Mouse (Mus musculus) mouse embryonic stem cell (cell line): ENCODE data around the gene Pam.

ENCODE experiments used
- in situ Hi-C, 2 experiments: fragments of 300-500 bp; cut with MboI; formaldehyde crosslinking; loops; 1 replicate in 1 of 2; 3 replicates in 1 of 2; pipeline ENCODE4 v1.14.3; 2019 to 2020; ENCODE audit warnings: low sequenced_read_pairs in 2 of 2, low pct_unique_long_range_greater_than_20kb in 1 of 2, mixed read lengths in 1 of 2; ENCODE audit not compliant: unreplicated experiment in 1 of 2

The Pam gene

DNA sequence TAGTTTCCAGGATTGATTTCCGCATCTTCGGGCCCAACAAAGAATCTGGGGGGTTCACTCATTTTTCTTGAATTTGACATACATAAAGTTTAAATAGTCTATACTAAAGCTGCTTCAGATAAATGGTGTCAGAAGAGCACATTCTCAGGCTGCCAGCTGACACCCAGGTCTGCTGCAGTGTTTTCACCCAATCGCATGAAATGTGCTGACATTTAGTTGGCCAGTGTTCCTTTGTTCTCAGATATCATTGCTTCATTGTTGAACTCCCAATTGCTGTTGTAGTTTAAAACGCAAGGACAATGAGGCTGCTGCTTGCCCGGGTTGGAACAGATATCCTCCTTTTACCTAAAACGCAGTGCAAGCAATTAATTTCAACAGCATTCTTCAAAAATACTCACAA, 334.0 kb downstream of the Pam start:
- in situ Hi-C loops: no loop called here

DNA sequence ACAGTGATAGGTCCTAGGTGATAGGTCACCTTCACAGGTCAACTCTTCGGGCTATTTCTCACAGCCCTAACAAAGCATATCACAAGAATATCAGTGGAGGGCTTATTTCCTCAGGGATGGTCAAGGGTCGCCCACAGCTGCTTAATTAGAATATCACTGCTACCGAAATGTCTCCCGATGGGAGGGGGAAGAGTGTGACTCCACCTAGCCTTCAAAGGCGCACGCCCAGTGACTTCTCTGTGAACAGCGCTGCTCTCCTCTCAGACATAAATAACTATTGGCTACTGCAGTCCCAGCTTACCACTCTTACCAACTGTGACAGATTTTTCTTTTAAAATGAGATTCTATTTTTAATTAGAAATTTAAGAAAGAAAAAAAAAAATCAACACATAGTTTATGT, 334.8 kb downstream of the Pam start:
- in situ Hi-C loops: no loop called here

DNA sequence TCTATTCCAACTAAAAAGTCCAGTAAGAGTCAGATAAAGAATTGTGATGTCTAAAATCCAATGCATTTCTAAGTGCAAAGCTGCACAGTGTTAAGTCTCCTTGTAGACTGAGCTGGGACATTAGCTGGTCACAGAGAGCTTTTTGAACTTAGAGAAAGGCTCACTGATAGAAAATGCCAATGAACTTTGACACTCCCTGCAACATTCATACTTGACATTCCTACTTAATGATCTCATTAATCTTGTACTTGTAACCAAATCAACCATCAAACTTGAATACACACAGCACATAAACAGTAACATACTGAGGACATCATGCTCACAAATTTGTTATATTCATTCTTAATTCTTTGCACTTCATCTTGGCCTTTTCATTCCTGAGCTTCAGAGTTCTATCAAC, 335.6 kb downstream of the Pam start:
- in situ Hi-C loops: no loop called here

DNA sequence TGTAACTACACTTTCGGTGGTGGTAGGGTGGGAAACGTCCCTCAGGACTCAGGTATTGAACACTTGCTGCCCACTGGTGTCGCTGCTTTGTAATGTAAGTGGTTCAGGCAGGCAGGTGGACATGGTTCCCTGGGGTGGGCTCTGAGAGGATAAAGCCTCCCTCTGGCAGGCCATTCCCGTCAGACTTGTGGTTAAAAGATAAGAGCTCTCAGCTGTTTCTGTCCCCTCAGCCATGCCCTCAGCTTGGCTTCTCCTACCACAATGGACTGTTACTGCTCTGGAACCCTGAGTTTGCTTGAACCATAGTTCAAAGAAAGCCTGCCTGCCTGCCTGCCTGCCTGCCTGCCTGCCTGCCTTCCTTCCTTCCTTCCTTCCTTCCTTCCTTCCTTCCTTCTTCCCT, 341.1 kb downstream of the Pam start:
- in situ Hi-C loops: no loop called here

DNA sequence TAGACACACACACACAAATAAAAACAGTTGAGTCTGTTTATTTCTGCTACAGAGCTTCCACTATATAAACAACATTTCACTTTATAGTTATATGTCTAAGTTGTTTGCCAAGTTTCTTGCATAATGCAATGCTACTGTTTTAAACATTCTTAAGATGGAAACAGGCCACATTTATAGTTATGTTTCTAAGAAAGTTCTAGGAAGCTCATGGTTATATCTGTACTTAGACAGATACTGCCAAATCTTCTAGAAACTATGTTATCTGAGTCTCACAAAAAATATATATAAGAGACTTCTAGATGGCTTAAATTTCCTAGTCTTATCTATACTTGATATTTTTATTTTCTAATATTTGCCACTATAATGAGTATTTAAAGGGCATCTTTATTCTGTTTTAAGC, 342.2 kb downstream of the Pam start:
- in situ Hi-C loops: no loop called here

DNA sequence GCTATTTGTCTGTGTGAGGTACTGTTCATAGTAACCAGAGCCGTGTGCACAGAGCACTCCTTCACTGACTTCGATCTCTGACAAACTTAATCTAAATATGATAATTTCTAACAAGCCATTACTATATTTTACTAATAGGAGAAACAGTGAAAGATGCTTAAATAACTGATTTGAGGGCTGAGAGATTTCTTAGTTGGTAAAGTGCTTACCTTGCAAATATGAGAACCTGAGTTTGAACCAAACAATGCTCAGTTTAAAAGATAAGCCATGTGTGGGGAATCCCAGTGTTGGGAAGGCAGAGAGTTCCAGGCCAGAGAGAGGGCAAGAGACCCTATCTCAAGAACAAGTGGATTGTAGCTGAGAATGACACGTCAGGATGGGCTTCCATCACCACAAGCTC, 347.3 kb downstream of the Pam start:
- in situ Hi-C loops: no loop called here

DNA sequence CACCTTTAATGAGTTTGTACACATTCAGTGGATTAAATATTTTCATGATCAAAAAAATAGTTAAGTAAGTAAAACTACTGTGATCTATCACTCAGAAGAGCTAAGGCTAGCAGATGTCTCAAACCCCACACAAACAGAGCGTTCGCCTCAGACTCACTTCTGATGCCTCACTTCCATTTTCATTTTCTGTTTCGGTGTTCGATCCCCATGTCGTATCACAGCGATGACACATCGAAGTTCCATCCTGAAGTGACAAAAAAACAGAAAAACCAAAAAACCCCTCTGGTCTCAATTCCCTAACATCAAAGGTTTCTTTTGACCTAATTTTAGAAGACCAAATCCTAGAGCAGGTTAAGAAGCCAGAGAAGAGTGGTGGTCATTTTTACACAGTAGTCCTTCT, 349.2 kb downstream of the Pam start:
- in situ Hi-C loops: no loop called here

DNA sequence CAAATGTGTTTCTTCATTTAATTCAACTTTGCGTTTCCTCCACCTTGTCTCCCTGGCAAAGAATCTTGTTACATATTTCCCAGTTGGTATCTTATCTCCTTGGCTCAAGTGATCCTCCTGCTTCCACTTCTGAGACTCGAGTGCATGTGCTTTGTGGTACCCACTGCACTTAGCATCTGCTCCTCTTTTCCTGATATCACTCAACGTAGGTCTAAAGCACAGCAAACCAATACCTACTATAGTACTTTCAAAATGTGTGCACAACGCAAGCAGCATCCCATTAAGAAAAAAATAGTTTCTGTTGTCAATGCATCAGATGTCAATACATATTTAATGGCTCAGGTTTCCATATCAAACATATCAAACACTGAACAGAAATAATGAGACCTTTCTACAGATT, 349.7 kb downstream of the Pam start:
- in situ Hi-C loops: no loop called here
